Comparison of ENCODE assay signal across 12 mouse cellular contexts in genomic region chr11:113382674-113383571, GRCm38 (mm10).
DNase-seq lines count a peak whose midpoint lies in the region; TF ChIP-seq lines count a peak whose summit lies in the region.
"Had no signal": no experiment of that assay in that cellular context is flagged by ENCODE, and none has a peak within 500 bp of the region (broad histone marks: within the 10 kb centered on the region; RNA-seq: fewer than 3 reads in every experiment).

No protein-coding gene starts in this region.

- WGBS in kidney, adult 2 months = 54% methylated on average over 10 of the region's 10 CpGs

- no peaks in the 10 kb centered on the region for H3K36me3 ChIP-seq in kidney, adult 2 months (ENCODE audit: control insufficient read depth, insufficient read depth, low read length)
- H3K36me3 ChIP-seq: neural tube, embryonic 13.5 days had no signal

- H3K4me1 ChIP-seq in kidney, adult 2 months (ENCODE audit: control insufficient read depth, insufficient read depth, low read length) = no peaks in the 10 kb centered on the region

- TF ChIP-seq POLR2A in kidney, adult 2 months (IDR thresholded peaks at IDR 0.05; ENCODE audit: low read depth, low read length) = no peak

- DNase-seq in kidney, adult 2 months = peak; percentile 3
- DNase-seq in kidney, adult 9 months = no peak
- DNase-seq in 416B (ENCODE audit: low read depth) = peak; percentile 4
- DNase-seq in embryo, embryonic 10.5 days (ENCODE audit: low spot score) = peak; percentile 82
- DNase-seq in hindlimb bud, embryonic 11.5 days (ENCODE audit: extremely low spot score, low read depth, low spot score) = peak; percentile 60
- no peak for DNase-seq in layer of hippocampus, adult 8-10 months (ENCODE audit: low spot score in 2 of 2)
- no peak for DNase-seq in spleen, adult 18-20 months
- no peak for DNase-seq in ovary, adult 18-20 months (ENCODE audit: low spot score)
- DNase-seq: adrenal gland, adult 8-10 months; B cell, adult 2 months; heart, adult 11 months had no signal

- no peak overlapping the region for H3K27ac ChIP-seq in kidney, adult 2 months (ENCODE audit: insufficient read depth, low read depth, low read length)
- H3K27ac ChIP-seq: neural tube, embryonic 13.5 days had no signal

- no peaks in the 10 kb centered on the region for H3K27me3 ChIP-seq in kidney, adult 2 months (replicated peaks; ENCODE audit: control insufficient read depth, insufficient read depth, low read length)
- H3K27me3 ChIP-seq: neural tube, embryonic 13.5 days had no signal

- no peak overlapping the region for H3K4me3 ChIP-seq in kidney, adult 2 months (ENCODE audit: insufficient read depth, low read depth, low read length)
- H3K4me3 ChIP-seq: neural tube, embryonic 13.5 days had no signal

- no peak for TF ChIP-seq CTCF in kidney, adult 2 months (conservative IDR thresholded peaks at IDR 0.05; ENCODE audit: insufficient read depth, insufficient read length, low read depth, low read length)

Comparison
In these comparisons a context has a peak if more than half of its experiments do, and no peak if none do; other contexts are left out.
1. DNase-seq: peak in kidney, adult 2 months (single experiment), 416B (single experiment), embryo, embryonic 10.5 days (single experiment) and hindlimb bud, embryonic 11.5 days (single experiment); none in kidney, adult 9 months (single experiment), layer of hippocampus, adult 8-10 months (0 of 2), spleen, adult 18-20 months (0 of 2) and ovary, adult 18-20 months (single experiment).